Mouse (Mus musculus): ENCODE results near the gene Il13.

Il13 gene

DNA sequence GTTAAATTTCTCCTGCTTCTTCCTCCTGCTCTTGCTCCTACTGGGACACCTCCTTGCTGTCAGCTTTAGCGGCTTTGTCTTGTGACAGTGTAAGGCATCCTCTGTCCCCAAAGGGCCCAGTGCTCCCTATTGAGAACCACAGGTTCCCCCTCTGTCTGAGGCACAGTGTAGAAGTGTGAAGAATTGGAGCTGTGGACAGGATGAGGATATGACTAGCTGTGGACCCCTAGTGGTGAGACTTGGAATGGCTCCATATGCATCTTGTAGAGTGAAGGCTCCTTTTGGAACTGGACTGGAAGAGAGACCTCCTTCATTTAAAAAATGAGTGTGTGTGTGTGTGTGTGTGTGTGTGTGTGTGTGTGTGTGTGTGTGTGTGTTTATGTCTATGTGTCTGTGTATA is 6.6 kb downstream of the Il13 start:
- DNase-seq = peak; percentile 68

GRCm38 (mm10) chr11:53626802-53627373 is 7.6 kb downstream of the Il13 start:
- no peak for DNase-seq

- no peak for DNase-seq
Measured at GRCm38 (mm10) chr11:53624124-53624523, 10.4 kb downstream of the Il13 start.

DNA sequence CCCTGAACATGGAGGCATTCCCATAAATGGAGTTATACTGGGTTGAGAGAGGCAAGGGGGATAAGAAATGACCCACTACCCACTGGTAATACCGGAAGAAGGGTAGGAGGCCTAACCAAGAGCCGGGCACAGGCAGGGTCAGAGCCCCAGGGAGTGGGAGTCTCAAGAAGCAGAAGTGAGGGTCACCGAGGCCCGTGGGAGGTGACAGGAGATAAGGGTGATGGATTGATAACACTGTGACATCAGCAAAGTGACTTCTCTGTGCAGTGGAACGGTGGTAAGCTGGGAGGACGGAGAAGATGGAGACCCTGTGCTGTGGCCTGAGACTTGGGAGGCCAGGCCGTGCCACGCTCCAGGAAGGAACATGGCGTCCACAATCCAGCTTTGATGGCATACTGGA is 10.9 kb downstream of the Il13 start:
- no peak for DNase-seq

- no peak for DNase-seq
Measured at GRCm38 (mm10) chr11:53622440-53622806, 12.1 kb downstream of the Il13 start.

DNA sequence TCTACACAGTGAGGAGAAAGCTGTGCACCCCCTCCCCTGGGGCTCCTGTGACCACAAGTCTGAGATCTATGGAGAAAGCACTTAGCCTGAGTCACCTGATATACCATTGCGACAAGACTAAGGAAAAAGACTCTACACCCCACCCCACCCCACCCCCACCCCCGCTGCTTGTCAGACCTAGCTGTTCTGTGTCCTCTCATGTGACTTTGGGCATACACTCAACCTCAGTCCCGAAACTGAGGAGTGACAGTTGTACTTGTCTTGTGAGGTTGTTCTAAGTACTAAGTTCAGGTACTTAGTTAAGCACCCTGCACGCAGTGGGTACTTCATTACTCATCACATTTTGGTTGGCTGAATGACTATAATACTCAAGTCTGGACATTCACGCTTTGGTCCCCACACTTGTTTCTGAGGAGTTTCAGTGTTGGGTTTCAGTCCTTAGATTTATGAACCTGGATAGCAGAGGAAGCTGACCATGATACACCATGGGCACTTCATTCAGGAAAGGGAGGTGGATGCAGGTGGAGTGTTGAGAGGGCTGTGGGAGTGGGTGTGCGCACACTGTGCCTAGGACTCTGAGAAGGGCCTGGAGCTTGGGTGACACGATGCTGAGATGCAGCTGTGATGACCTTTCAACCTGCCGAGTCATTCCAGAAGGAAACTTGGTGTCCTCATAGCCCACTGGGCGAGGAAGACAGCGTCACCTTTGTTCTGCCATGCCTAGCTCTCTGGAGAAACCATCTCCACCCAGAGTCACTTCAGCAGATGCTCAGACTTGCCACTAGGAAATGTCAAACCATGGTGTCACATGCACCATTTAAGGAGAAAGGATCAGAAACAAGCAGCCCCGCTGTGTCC is 12.7 kb downstream of the Il13 start:
- DNase-seq = no peak

GRCm38 (mm10) chr11:53620094-53620493 is 14.4 kb downstream of the Il13 start:
- DNase-seq = no peak

- no peak for DNase-seq
Measured at GRCm38 (mm10) chr11:53619428-53619827, 15.1 kb downstream of the Il13 start.

DNA sequence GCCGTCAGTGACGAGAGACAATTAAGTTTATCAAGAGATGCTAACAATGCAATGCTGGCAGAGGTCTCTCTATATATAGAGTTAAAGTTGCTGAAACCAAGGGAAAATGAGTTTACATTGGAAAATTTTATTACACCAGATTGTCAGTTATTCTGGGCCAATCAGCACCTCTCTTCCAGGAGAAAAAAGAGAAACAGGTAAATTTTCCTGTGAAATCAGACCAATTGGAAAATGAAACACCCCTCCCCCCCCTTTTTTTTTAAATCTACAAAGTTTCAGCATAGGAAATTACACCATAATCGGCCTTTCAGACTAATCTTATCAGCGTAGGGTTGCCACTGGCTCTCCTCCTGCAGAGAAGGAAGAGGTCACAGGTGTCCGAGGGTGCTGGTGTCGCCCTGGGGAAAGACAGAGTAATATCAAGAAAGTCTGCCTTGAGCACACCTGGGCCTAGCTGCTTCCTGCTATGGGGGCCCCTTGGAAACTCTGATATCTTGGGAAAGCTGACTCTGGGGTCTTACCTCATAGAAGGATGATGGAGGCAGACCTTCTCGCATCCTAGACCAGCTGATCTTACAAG is 15.8 kb downstream of the Il13 start, which contains the start of gene Il4:
Gene Il4, minus strand, starts transcription at position 51 of the 580 bp plus-strand sequence.
- no peak for DNase-seq

GRCm38 (mm10) chr11:53617562-53618109 is 16.9 kb downstream of the Il13 start:
- DNase-seq = no peak

- no peak for DNase-seq
Measured at GRCm38 (mm10) chr11:53616748-53617558, 17.5 kb downstream of the Il13 start.

DNA sequence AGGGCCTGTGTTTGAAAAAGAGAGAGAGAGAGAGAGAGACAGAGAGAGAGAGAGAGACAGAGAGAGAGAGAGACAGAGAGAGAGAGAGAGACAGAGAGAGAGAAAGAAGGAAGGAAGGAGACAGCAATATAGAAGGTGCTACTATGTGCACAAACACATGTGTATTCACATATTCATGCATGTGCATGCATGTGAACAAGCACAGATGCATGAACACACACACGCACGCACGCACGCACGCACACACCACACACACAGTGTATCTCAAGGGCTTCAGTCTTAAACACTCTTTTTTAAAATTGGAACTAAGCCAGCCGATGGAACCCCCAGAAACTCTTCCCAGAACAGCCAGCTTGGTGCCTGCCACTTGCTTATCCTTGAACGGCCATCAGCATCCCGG is 18.9 kb downstream of the Il13 start:
- no peak for DNase-seq

GRCm38 (mm10) chr11:53615172-53615571 is 19.3 kb downstream of the Il13 start:
- DNase-seq = no peak

- no peak for DNase-seq
Measured at GRCm38 (mm10) chr11:53609672-53610071, 24.8 kb downstream of the Il13 start.

DNA sequence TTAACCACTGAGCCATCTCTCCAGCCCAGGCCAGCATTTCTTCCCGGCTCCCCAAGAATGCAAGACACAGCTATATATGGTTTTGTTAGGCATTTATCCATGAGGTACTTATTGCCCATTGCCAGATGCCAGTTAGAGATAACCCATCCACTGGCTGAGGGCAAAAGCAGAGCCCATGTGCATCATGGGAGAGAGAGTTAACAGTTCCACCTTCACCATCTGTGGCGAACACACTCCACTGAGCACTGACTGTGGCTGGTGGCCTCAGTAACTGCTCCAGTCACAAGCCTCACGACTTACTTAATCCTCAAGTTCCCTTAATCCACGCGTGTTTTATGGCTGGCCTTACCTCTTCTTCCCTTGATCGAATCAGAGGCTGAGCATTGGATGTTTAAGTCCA is 25.3 kb downstream of the Il13 start:
- DNase-seq = no peak

DNA sequence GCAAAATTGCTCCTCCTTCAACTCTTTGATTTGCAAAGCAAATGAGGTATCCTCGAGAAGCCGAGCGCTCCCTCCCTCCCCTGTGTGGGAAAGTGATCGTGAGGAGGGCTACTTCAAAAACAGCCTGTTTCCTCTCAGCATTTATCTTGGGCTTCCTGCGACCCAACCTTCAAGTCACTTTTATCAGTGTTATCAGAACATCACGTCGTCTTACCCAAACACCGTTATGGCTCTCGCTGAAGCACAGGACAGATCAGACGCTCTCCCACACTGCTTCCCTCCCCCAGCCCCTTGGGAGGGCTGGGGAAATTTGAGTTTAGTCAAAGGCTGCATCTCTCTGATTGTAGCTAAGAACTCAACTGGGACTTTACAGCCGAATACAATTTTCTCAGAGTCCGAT is 28.9 kb downstream of the Il13 start:
- no peak for DNase-seq

DNA sequence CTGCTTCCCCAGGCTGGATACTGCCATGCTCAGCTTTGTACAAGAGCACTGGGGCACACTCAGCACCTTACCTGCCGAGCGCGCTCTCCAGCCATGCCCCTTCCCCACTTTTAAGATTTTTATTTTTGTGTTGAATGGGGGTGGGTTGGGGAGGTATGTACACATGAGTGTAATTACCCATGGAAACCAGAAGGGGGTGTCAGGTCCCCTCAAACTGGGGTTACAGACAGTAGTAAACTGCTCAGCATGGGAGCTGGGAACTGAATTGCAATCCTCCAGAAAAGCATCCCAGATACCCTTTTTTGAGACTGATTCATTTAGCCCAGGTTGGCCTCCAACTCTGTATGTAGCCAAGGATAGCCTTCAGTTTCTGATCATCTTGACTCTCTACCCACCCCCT is 29.5 kb downstream of the Il13 start:
- DNase-seq = no peak

DNA sequence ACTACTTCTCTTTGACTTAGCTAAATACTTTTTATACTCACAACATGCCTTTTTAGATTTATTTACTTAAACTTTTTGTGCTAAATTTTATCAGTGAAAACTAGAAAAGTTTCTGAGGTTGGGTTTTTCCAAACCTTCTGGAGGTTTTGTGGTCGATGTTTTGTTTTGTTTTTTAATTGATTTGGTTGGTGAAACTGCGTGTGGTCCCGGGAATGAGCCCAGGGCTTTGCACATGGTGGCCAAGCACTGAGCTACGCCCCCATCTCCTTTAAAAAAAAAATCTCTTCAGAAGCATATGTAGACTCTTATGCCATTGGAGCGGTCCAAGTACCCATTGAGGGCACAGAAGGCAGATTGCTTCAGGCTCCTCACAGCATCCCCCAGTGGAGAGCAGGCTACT is 43.4 kb downstream of the Il13 start:
- no peak for DNase-seq

DNA sequence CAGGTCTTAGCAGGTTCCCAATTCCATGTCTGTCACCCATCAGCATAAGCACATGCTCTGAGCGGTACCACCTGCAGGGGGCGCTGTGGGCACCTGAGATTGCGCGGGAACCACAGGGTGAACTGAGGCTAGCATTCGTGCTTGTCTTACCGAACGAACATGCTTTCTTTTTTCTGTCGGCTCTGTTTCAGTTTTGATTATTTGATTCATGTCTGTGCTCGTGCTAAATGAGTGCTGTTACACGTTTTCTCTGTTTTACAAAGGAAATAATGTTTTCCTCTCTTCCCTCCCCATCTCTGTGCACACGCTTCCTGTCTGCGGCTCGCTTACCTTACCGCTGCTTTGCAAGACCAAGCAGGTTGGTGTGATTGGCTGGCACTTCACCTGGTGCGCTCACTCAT is 44.1 kb downstream of the Il13 start:
- peak; percentile 76 for DNase-seq

DNA sequence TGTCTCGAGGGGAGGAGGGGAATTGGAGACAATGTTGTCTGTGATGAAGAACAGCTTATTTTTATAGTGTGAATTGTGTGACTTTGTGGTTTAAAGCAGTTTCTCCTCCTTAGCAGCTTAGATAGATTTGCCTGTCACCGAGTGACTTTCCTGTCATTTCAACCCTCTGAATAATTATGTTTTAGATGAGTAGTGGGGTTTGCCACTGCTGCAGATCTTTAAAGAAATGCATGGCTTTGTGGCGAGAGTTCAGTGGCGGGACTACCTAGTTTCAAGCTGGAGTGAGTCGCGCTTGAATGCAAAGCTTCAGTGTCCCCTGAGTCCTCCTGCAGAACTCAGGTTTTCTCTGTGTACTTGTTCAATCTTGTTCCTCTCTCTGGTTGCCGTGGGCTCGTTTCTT is 46.2 kb downstream of the Il13 start:
- no peak for DNase-seq

DNA sequence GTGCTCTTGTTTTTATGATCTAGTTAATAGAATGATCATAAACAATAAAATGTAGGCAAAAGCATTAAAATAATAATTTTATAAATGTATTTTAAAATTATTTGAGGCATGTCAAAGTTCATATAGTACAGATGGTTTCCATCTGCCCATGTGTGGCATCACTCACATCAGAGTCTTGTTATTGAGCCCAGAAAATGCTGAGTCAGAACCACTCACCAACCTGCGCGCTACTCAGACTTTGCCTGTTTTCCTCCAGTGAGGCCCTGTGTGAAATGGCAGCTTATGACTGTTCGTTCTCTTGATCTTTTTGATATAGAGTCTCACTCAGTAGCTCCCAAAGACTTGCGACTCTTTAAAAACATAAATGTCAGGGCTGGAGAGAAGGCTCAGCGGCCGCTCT is 49.0 kb downstream of the Il13 start:
- DNase-seq = no peak

DNA sequence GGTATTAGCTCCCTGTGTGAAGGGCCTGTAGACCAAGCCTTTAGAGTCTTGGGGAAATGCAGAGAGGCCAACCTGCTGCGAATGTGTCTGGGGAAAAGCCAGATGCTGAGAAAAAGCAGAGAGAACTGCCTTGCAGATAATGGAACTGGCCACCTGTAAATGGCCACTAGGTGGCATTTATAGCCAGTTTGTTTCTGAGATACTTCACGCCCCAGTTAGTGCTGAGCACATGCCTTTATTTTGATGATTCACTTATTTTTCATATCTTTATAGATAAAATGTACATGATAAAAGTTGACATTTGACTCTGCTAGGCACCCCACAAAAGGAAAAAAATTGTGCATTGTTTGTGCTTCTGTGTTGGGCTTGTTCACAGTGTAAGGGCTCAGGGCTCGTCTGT is 49.7 kb downstream of the Il13 start:
- no peak for DNase-seq

- no peak for DNase-seq
Measured at GRCm38 (mm10) chr11:53583151-53583550, 51.4 kb downstream of the Il13 start.
